Mouse (Mus musculus): ENCODE measurements at regions not wholly inside any gene's neighbourhood (a gene's known extent, or its start where the extent isn't known, plus 50 kb on each side); places are given as distances from the start of the nearest gene placed in this dataset.

GRCm38 (mm10) chr19:32910050-32910462 lies 152.8 kb downstream of the Pten start:
- TF ChIP-seq POLR2A (IDR thresholded peaks at IDR 0.05; ENCODE audit: extremely low read depth, insufficient read depth, low read length), result no peak
- TF ChIP-seq CTCF (IDR thresholded peaks at IDR 0.05; ENCODE audit: extremely low read depth, insufficient read depth, low read length), result no peak
